Mouse (Mus musculus) midbrain, embryonic 12.5 days (tissue): ENCODE measurements around the gene Srgap3. TPM values are rescaled to one million over a fixed set of nuclear protein-coding genes. Genes with fewer than 3 reads are reported as not detected.
A peak's percentile ranks its signal among the peaks of the same experiment; 100 is the strongest.

Source experiments
- ATAC-seq: fragments of 200-750 bp; cut with Nextera tagmentation; 2 replicates; pipeline ENCODE4 v1.8.0; 2017; ENCODE audit warnings: low read depth, moderate TSS enrichment, moderate library complexity; ENCODE audit not compliant: low FRiP score
- H3K27ac ChIP-seq: fragments of 300-500 bp; sonication (generic); replicated peaks from 2 replicates; pipeline ENCODE4 v1.5.1; 2016; ENCODE audit warnings: mild to moderate bottlenecking
- H3K27me3 ChIP-seq: fragments of 300-500 bp; sonication (generic); 2 replicates; pipeline ENCODE4 v1.6.1; 2016; ENCODE audit warnings: mild to moderate bottlenecking
- H3K36me3 ChIP-seq: fragments of 300-500 bp; sonication (generic); 2 replicates; pipeline ENCODE4 v1.6.1; 2016
- H3K4me1 ChIP-seq: fragments of 300-500 bp; sonication (generic); 2 replicates; pipeline ENCODE4 v1.6.1; 2016
- H3K4me2 ChIP-seq: fragments of 300-500 bp; sonication (generic); replicated peaks from 2 replicates; pipeline ENCODE4 v1.6.1; 2016; ENCODE audit warnings: mild to moderate bottlenecking, moderate library complexity
- H3K4me3 ChIP-seq: fragments of 300-500 bp; sonication (generic); 2 replicates; pipeline ENCODE4 v1.5.1; 2016; ENCODE audit warnings: mild to moderate bottlenecking
- H3K9ac ChIP-seq: fragments of 300-500 bp; sonication (generic); replicated peaks from 2 replicates; pipeline ENCODE4 v1.6.1; 2016; ENCODE audit warnings: mild to moderate bottlenecking, moderate library complexity
- H3K9me3 ChIP-seq: fragments of 300-500 bp; sonication (generic); 2 replicates; pipeline ENCODE4 v1.6.1; 2016; ENCODE audit warnings: mild to moderate bottlenecking
- WGBS: fragments of 180-500 bp; shearing (Covaris S2); methylation state at CpG from one replicate; pipeline ENCODE4 v1.1.7; 2016; 5-methylcytosine and 5-hydroxymethylcytosine counted together
- polyA plus RNA-seq: library from polyadenylated mRNA; unstranded; fragments of >200 nt; fragmentation: Nextera tagmentation; extraction: Ambion mirVana; gene quantifications from 2 replicates; pipeline ENCODE4 v1.2.1, GENCODE M21; 2016

The Srgap3 gene
- polyA plus RNA-seq, 1 experiment from 2014 or later: 60.5 TPM

DNA sequence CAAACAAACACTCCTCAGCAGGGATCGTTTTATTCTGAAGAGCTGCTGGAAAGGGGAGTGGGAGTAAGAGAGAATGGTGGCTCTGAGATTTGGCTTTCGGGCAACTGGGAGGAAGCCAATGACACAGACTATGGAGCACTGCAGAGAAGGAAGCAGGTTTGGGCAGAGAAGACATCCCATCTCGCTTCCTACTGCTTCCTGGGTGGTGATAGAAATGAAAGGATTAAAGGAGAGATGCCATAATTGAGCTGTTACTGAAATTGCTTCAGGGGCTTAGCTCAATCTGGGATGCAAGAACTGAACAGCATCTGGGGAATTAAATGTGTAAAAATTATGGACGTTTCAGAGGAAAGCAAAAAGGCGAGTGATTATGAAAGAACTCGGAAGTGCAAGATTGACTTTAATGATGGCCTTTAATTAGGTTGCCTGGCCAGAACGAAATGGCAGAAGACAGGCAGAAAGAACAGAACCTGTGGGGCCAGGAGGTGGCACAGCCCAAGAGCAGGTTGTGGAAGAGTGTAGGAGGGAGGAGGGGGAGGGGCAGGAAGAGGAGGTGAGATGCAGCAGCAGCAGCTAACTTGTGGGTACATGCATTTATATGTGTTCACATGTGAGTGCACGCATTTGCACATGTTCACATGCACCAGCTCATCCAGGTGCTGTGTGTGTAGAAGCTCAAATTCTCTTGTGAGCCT is 126.6 kb downstream of the Srgap3 start:
- Histone ChIP-seq H3K4me2 (no peak overlapping the region), H3K9ac (no peak overlapping the region), H3K27me3 (no peaks in the 10 kb centered on the region), H3K4me3 (no peak overlapping the region), H3K27ac (peak overlapping the region; percentile 36), H3K9me3 (no peaks in the 10 kb centered on the region), H3K36me3 (peaks cover 39% of the 10 kb centered on the region), H3K4me1 (peaks cover 55% of the 10 kb centered on the region)
- 65% methylated on average over 8 of the region's 8 CpGs for whole genome bisulfite sequencing
- no peak for ATAC-seq

DNA sequence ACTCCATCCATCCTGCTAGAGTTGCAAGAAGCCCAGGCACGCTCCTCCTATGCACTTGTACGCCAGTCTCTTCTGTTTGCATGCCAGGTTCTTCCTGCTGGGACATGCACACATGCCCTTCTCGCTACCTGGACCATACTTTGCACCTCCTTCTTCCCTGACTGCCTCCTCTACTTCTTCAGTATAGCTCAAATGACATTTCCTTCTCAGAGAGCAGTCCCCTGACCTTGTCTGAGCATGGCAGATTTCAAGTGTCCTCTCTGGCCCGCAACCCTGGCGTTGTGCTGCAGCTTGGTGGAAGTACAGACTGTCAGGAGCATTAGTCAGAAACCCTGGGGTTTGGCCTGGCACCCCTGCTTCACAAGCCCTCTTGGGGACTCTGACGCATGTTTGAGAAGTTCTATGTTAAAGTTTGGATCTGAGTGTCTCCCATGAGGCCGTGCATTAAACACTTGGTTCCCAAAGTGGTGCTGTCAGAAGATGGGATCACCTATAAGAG is 128.6 kb downstream of the Srgap3 start:
- H3K4me1 ChIP-seq: peaks cover 70% of the 10 kb centered on the region
- no peak overlapping the region for H3K27ac ChIP-seq
- H3K4me2 ChIP-seq: no peak overlapping the region
- H3K4me3 ChIP-seq: no peak overlapping the region
- ATAC-seq: no peak
- H3K36me3 ChIP-seq: peaks cover 44% of the 10 kb centered on the region
- H3K9me3 ChIP-seq: no peaks in the 10 kb centered on the region
- H3K27me3 ChIP-seq: no peaks in the 10 kb centered on the region
- no peak overlapping the region for H3K9ac ChIP-seq
- 93% methylated on average over 7 of the region's 7 CpGs for WGBS

DNA sequence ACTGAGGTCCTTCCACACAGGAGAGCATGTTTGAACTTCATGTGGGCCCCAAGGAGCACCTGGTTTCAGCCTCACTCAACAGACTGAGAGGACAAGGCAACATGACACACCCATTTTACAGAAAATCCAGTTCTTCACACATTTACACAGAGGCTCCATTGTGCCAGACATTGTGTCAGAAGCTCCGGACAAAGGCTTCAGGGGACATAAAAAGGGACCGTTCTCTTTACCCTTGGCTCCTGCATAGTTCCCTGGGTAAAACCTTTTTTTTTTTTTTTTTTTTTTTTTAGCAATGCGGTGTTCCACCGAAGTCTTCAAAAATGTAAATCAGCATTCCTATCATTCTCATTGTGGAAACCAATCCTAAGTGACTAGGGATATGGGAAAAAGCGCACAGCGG is 131.5 kb downstream of the Srgap3 start:
- Histone ChIP-seq H3K4me3 (no peak overlapping the region), H3K27me3 (no peaks in the 10 kb centered on the region), H3K4me1 (peaks cover 73% of the 10 kb centered on the region), H3K4me2 (no peak overlapping the region), H3K9ac (no peak overlapping the region), H3K9me3 (no peaks in the 10 kb centered on the region), H3K36me3 (peaks cover 37% of the 10 kb centered on the region; the same call in 1 of the 2 replicates), H3K27ac (peak overlapping the region; percentile 87)
- 44% methylated on average over 6 of the region's 6 CpGs for WGBS
- ATAC-seq: no peak

DNA sequence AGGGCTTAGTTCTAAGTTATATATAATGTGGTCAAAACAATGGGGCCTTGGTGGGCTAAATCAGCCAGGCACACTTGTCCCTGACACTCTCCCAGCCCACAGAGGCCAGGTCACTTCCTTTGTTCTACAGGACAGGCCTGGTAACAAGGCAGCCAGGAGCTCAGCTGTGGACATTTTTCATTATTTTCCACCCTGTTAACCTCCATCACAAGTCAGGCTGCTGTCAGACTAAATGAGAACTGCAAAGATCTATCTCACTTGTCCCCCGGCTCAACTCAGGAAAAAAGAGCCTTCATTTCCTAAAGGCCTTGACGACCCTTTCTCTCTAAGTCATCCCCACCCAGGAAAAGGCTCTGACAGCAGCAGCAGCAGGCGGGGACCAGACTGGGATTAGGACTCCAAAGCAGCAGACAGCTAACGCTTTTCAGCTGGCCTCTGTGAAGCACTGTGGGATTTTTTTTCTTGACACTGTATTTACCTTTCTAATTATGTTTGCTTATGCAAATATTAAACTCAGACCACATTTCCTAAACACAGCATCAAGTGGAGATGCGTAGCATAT is 132.5 kb downstream of the Srgap3 start:
- no peak for ATAC-seq
- Histone ChIP-seq H3K4me2 (no peak overlapping the region), H3K4me3 (no peak overlapping the region), H3K27ac (peak overlapping the region; percentile 87), H3K4me1 (peaks cover 77% of the 10 kb centered on the region), H3K36me3 (peaks cover 34% of the 10 kb centered on the region; the same call in 1 of the 2 replicates), H3K9ac (no peak overlapping the region), H3K9me3 (no peaks in the 10 kb centered on the region), H3K27me3 (no peaks in the 10 kb centered on the region)
- 29% methylated on average over 5 of the region's 5 CpGs for WGBS

DNA sequence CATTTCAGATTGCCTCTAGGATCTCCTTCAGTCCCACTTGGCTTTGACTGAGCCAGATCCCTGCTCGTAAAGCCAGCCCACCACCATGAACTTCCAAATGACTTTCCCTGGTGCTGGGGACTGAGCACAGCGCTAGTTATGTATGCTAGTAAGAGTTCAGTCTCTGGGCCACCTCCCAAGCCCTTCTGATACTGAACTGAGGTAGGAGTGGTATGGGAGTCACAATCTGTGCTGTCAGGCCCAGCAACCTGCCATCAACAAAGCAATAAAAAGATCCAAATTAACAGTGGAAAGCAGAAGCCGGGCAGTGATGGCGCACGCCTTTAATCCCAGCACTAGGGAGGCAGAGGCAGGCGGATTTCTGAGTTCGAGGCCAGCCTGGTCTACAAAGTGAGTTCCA is 134.2 kb downstream of the Srgap3 start:
- Histone ChIP-seq H3K36me3 (peaks cover 31% of the 10 kb centered on the region; the same call in 1 of the 2 replicates), H3K27me3 (no peaks in the 10 kb centered on the region), H3K9me3 (no peaks in the 10 kb centered on the region), H3K4me1 (peaks cover 89% of the 10 kb centered on the region), H3K9ac (no peak overlapping the region), H3K4me2 (no peak overlapping the region), H3K27ac (peak overlapping the region; percentile 98), H3K4me3 (no peak overlapping the region)
- no peak for ATAC-seq
- WGBS: 89% methylated on average over 7 of the region's 7 CpGs

DNA sequence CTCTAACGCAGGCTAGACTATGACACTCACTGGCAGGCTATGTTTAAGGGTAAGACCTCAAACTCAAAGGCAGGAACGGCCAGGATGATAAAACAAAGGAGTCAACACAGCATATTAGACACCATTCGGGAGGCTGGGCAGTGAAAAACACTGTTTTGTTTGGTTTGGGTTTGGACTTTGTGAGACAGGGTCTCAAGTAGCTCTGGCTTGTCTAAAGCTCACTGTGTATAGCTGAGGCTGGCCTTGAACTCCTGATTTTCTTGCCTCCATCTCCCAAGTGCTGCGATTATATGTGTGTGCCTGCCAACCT is 136.6 kb downstream of the Srgap3 start:
- peak overlapping the region; percentile 29 for H3K4me2 ChIP-seq
- ATAC-seq: no peak

DNA sequence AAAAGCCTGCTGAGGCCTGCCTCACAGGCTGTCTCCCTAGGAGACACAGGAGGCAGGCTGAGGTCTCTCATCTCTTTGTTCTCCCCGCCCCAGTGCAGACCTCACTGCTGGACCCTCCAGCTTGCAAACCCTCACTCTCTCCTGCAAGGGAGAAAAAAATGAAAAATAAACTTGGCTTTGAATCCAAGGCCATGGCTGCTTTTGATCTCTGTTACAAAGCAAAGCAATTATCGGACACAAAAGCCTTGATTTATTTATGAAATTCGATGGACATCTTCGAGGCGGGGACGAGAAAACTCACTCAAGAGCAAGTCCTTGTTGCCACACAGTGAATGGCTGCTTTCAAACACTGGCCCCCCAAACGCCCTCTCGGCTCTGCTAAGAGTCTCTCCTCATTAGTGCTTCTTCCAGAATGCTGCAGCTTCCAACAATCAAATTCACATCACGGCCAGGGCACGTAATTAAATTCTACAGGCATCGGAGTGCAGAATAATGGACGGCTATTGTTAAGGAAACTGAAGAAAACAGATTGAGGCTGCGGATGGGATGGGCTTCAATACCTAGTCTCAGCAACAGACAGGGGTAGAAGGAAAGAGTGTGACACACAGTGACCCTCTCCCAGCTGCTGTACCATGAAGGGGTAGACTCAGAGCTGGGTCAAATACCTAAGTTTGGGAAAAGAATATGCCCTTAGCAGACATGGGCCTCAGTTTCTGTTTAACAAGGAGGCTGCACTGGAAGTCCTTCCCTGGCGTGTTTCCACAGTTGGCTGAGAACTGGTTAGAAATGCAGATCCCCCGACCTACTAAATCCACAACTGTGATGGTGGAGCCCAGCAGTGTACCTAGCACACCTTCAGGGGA is 137.2 kb downstream of the Srgap3 start:
- peaks cover 61% of the 10 kb centered on the region for H3K4me1 ChIP-seq
- H3K9ac ChIP-seq: peak overlapping the region; percentile 39; the same call in 1 of the 2 replicates
- H3K27me3 ChIP-seq: no peaks in the 10 kb centered on the region
- peaks cover 29% of the 10 kb centered on the region for H3K36me3 ChIP-seq
- ATAC-seq: peak; percentile 90
- no peak overlapping the region for H3K4me3 ChIP-seq
- H3K4me2 ChIP-seq: peak overlapping the region; percentile 29
- WGBS: 10% methylated on average over 15 of the region's 15 CpGs
- H3K27ac ChIP-seq: peak overlapping the region; percentile 98
- H3K9me3 ChIP-seq: no peaks in the 10 kb centered on the region

More for the DNA sequence above, 136.6 kb downstream of the Srgap3 start:
- Histone ChIP-seq H3K27me3 (no peaks in the 10 kb centered on the region), H3K4me1 (peaks cover 67% of the 10 kb centered on the region), H3K4me3 (no peak overlapping the region), H3K9ac (0 out of 2 replicates have a peak overlapping the region, but pooled peaks have one; percentile 20), H3K27ac (peak overlapping the region; percentile 98), H3K9me3 (no peaks in the 10 kb centered on the region), H3K36me3 (peaks cover 34% of the 10 kb centered on the region)
- WGBS: 43% methylated on average over 4 of the region's 4 CpGs

DNA sequence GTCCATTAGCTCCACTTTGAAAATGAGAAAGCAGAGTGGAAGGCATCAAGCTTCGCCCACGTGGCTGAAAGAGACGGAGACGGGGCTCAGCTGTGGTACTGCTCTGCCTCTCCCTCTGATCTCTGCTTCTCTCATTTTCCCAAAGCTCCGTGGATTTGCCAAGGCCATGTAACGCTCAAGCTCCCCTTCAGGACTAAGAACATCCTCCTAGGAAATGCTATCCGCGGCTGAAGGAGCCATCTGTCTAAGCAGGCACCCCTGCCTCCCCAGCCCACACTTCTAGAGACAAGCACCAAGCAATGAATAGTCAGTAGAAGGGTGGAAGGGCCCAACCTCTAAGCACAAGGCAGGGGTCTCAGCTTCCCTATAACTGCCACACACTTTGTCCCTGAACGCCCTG is 138.3 kb downstream of the Srgap3 start:
- 53% methylated on average over 9 of the region's 9 CpGs for WGBS
- ATAC-seq: no peak
- Histone ChIP-seq H3K9ac (peak overlapping the region; percentile 39; the same call in 1 of the 2 replicates), H3K9me3 (no peaks in the 10 kb centered on the region), H3K27ac (peak overlapping the region; percentile 98), H3K4me2 (peak overlapping the region; percentile 23; the same call in 1 of the 2 replicates), H3K4me3 (no peak overlapping the region), H3K4me1 (peaks cover 51% of the 10 kb centered on the region), H3K36me3 (peaks cover 21% of the 10 kb centered on the region), H3K27me3 (no peaks in the 10 kb centered on the region)

DNA sequence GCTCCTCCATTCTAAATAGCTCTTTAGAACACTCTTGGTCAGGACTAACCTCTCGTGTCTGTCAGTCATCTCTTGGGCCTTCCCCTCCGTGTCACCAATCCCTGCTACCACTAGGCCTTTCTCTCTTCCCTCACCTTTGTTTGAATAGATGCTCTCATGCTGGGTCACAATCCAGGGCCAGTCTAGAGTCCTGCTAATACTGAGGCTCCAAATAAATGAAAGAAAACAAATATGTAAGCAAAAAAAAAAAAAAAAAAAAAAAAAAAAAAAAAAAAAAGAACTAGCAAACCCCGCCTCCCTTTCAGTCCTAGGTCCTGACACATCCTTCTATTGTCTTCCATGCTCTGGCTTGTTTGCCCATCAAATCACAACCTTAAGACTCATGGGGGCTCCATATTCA is 145.1 kb downstream of the Srgap3 start:
- H3K9me3 ChIP-seq: no peaks in the 10 kb centered on the region
- H3K9ac ChIP-seq: no peak overlapping the region
- no peak overlapping the region for H3K27ac ChIP-seq
- no peaks in the 10 kb centered on the region for H3K27me3 ChIP-seq
- no peak overlapping the region for H3K4me2 ChIP-seq
- no peak overlapping the region for H3K4me3 ChIP-seq
- peaks cover 8% of the 10 kb centered on the region; the same call in 1 of the 2 replicates for H3K4me1 ChIP-seq
- WGBS: 81% methylated on average over 3 of the region's 3 CpGs
- no peak for ATAC-seq
- H3K36me3 ChIP-seq: peaks cover 12% of the 10 kb centered on the region

DNA sequence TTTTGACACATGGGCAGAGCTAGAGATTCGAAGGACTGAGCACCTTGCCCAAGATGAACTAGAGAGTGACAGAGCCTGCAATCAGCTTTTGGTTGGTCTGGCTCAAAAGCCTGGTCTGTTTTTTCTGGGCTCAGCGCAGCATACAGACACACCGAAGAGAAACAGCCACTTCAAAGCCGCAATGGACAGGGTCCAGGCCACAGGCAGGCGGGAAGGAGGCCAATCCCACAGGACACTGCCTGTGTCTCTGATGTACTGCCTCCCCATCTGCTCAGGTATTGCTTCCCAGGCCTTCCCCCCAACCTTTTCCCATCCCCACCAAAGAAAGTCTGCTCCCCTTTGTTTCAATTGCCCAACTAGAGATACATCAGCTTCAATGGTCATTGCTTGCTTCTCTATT is 148.7 kb downstream of the Srgap3 start:
- 91% methylated on average over 5 of the region's 5 CpGs for WGBS

DNA sequence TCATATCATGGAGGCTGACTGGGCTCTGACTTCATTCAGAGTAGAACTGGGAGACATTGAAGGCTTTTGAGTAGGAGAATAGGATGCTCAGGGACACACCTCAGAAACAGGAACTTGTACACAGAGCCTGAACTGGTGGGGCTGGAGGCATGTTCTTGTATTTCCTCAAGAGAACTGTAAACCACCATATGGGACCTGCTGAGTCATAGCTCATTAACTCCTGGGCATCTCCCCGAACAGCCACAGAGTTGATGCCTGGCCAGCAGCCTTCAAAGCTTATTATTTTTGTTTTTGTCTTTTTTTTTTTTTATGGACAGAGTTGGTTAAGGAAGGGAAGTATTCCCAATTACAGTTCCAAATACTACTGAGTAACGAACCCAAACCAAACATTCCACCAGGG is 150.5 kb downstream of the Srgap3 start:
- no peaks in the 10 kb centered on the region for H3K9me3 ChIP-seq
- peaks cover 35% of the 10 kb centered on the region for H3K36me3 ChIP-seq
- H3K27me3 ChIP-seq: no peaks in the 10 kb centered on the region
- no peak overlapping the region for H3K4me2 ChIP-seq
- no peak overlapping the region for H3K27ac ChIP-seq
- peaks cover 5% of the 10 kb centered on the region; the same call in 1 of the 2 replicates for H3K4me1 ChIP-seq
- no peak for ATAC-seq
- no peak overlapping the region for H3K4me3 ChIP-seq
- WGBS: 85% methylated on average over 2 of the region's 2 CpGs
- H3K9ac ChIP-seq: no peak overlapping the region

More for the DNA sequence above, 148.7 kb downstream of the Srgap3 start:
- H3K27me3 ChIP-seq: no peaks in the 10 kb centered on the region
- H3K4me2 ChIP-seq: no peak overlapping the region
- H3K36me3 ChIP-seq: peaks cover 26% of the 10 kb centered on the region
- no peak overlapping the region for H3K9ac ChIP-seq
- H3K4me1 ChIP-seq: peaks cover 8% of the 10 kb centered on the region; the same call in 1 of the 2 replicates
- no peak for ATAC-seq
- H3K4me3 ChIP-seq: no peak overlapping the region
- H3K9me3 ChIP-seq: no peaks in the 10 kb centered on the region
- H3K27ac ChIP-seq: 0 out of 2 replicates have a peak overlapping the region, but pooled peaks have one; percentile 30

DNA sequence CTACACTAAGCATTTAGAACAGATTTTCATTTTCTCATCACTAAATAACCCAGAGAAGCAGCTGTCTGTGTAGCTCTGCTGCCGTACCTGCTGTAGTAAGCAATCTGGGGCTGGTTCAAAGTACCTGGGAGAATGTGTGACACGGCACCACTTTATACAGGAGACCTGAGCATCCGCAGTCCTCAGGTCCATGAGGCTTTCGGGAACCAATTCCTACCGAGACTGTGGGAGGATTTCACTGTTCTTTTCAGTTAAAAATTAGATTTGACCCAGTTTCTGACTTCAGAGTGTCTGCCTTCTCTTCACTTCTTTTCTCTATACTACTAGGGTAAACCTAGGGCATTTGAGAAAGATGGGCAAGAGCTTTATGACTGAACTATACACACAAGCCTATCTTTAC is 153.2 kb downstream of the Srgap3 start:
- ATAC-seq: no peak
- Histone ChIP-seq H3K27ac (no peak overlapping the region), H3K36me3 (peaks cover 36% of the 10 kb centered on the region), H3K4me1 (peaks cover 17% of the 10 kb centered on the region), H3K9ac (no peak overlapping the region), H3K27me3 (no peaks in the 10 kb centered on the region), H3K4me3 (no peak overlapping the region), H3K4me2 (no peak overlapping the region), H3K9me3 (no peaks in the 10 kb centered on the region)
- WGBS: 92% methylated on average over 5 of the region's 5 CpGs
